Comparison of ENCODE assay signal across 8 mouse cellular contexts in genomic region chr9:108082988-108083431, GRCm38 (mm10). TPM values are rescaled to one million over a fixed set of nuclear protein-coding genes. Genes with fewer than 3 reads are reported as not detected.
DNase-seq lines count a peak whose midpoint lies in the region; ATAC-seq and TF ChIP-seq lines count a peak whose summit lies in the region.

Gene Rnf123 (minus strand): TSS chr9:108083346.

- ATAC-seq in kidney, embryonic 16.5 days (ENCODE audit: low FRiP score, low TSS enrichment): no peak
- ATAC-seq in hindbrain, embryonic 16.5 days: no peak
- ATAC-seq in liver, embryonic 15.5 days (ENCODE audit: insufficient read depth): peak; percentile 10
- no peak for ATAC-seq in stomach, postnatal 0 days (ENCODE audit: low FRiP score, low TSS enrichment)

- no peak for TF ChIP-seq CTCF in stomach, postnatal 0 days (IDR thresholded peaks at IDR 0.05; ENCODE audit: low read depth)

- no peak within 1 kb of the TSS for H3K27ac ChIP-seq in kidney, embryonic 16.5 days (ENCODE audit: low read length)
- no peak within 1 kb of the TSS for H3K27ac ChIP-seq in hindbrain, embryonic 16.5 days (ENCODE audit: low read depth, low read length)
- H3K27ac ChIP-seq in liver, embryonic 15.5 days (replicated peaks): peak within 1 kb of the TSS; percentile 99
- no peak within 1 kb of the TSS for H3K27ac ChIP-seq in stomach, postnatal 0 days (replicated peaks)

- 31% methylated on average over 12 of the region's 12 CpGs for WGBS in kidney, embryonic 16.5 days
- 36% methylated on average over 12 of the region's 12 CpGs for WGBS in hindbrain, embryonic 16.5 days
- 13% methylated on average over 12 of the region's 12 CpGs for WGBS in liver, embryonic 15.5 days (ENCODE audit: insufficient replicate concordance)
- 39% methylated on average over 12 of the region's 12 CpGs for WGBS in stomach, postnatal 0 days

- H3K4me2 ChIP-seq in kidney, embryonic 16.5 days (replicated peaks; ENCODE audit: low read depth, low read length): peak within 1 kb of the TSS; percentile 47
- peak within 1 kb of the TSS; percentile 48 for H3K4me2 ChIP-seq in hindbrain, embryonic 16.5 days (ENCODE audit: low read length)
- H3K4me2 ChIP-seq in liver, embryonic 15.5 days: peak within 1 kb of the TSS; percentile 85
- peak within 1 kb of the TSS; percentile 8; the same call in 1 of the 2 replicates for H3K4me2 ChIP-seq in stomach, postnatal 0 days (replicated peaks; ENCODE audit: low read depth)

- H3K9ac ChIP-seq in kidney, embryonic 16.5 days (replicated peaks; ENCODE audit: low read length): peak within 1 kb of the TSS; percentile 49
- peak within 1 kb of the TSS; percentile 11; the same call in 1 of the 2 replicates for H3K9ac ChIP-seq in hindbrain, embryonic 16.5 days (ENCODE audit: low read depth, low read length)
- H3K9ac ChIP-seq in liver, embryonic 15.5 days: peak within 1 kb of the TSS; percentile 89
- peak within 1 kb of the TSS; percentile 13; the same call in 1 of the 2 replicates for H3K9ac ChIP-seq in stomach, postnatal 0 days (ENCODE audit: low read length)

- H3K36me3 ChIP-seq in kidney, embryonic 16.5 days (ENCODE audit: insufficient read depth, low read length): peaks cover 30% of the 10 kb centered on the region
- peaks cover 14% of the 10 kb centered on the region; the same call in 1 of the 2 replicates for H3K36me3 ChIP-seq in hindbrain, embryonic 16.5 days (ENCODE audit: control insufficient read depth, insufficient read depth, low read length)
- peaks cover 66% of the 10 kb centered on the region for H3K36me3 ChIP-seq in liver, embryonic 15.5 days (replicated peaks)
- H3K36me3 ChIP-seq in stomach, postnatal 0 days (ENCODE audit: control insufficient read depth, insufficient read depth, low read length): peaks cover 21% of the 10 kb centered on the region

- peak within 1 kb of the TSS; percentile 23 for H3K4me3 ChIP-seq in kidney, embryonic 16.5 days (ENCODE audit: low read length)
- H3K4me3 ChIP-seq in hindbrain, embryonic 16.5 days (ENCODE audit: low read length): peak within 1 kb of the TSS; percentile 21
- H3K4me3 ChIP-seq in liver, embryonic 15.5 days (replicated peaks): peak within 1 kb of the TSS; percentile 44
- no peak within 1 kb of the TSS for H3K4me3 ChIP-seq in stomach, postnatal 0 days (ENCODE audit: low read depth, low read length)

- no peaks in the 10 kb centered on the region for H3K9me3 ChIP-seq in kidney, embryonic 16.5 days (ENCODE audit: low read length)
- H3K9me3 ChIP-seq in hindbrain, embryonic 16.5 days (ENCODE audit: control insufficient read depth, low read length): no peaks in the 10 kb centered on the region
- no peaks in the 10 kb centered on the region for H3K9me3 ChIP-seq in liver, embryonic 15.5 days (replicated peaks)
- no peaks in the 10 kb centered on the region for H3K9me3 ChIP-seq in stomach, postnatal 0 days (ENCODE audit: control insufficient read depth, low read length)

- TF ChIP-seq EP300 in stomach, postnatal 0 days (optimal IDR thresholded peaks at IDR 0.05): no peak

- no peak for DNase-seq in kidney, adult 9 months
- no peak for DNase-seq in adrenal gland, adult 8-10 months
- DNase-seq in gastrocnemius, adult 18-20 months (ENCODE audit: low spot score): no peak
- DNase-seq in stomach, postnatal 0 days (ENCODE audit: low spot score): no peak
- no peak for DNase-seq in frontal cortex, postnatal 36 days (ENCODE audit: low spot score in 2 of 2)

- H3K4me1 ChIP-seq in kidney, embryonic 16.5 days (ENCODE audit: insufficient read depth, low read length): peaks cover 14% of the 10 kb centered on the region
- H3K4me1 ChIP-seq in hindbrain, embryonic 16.5 days (ENCODE audit: control insufficient read depth, insufficient read depth, low read depth, low read length): peaks cover 17% of the 10 kb centered on the region
- peaks cover 91% of the 10 kb centered on the region for H3K4me1 ChIP-seq in liver, embryonic 15.5 days (replicated peaks)
- H3K4me1 ChIP-seq in stomach, postnatal 0 days (replicated peaks; ENCODE audit: control insufficient read depth, insufficient read depth): no peaks in the 10 kb centered on the region; the same call in 1 of the 2 replicates

- peaks cover 26% of the 10 kb centered on the region for H3K27me3 ChIP-seq in kidney, embryonic 16.5 days (ENCODE audit: insufficient read depth, low read length)
- H3K27me3 ChIP-seq in hindbrain, embryonic 16.5 days (replicated peaks; ENCODE audit: control insufficient read depth, insufficient read depth, low read length): peaks cover 19% of the 10 kb centered on the region
- peaks cover 3% of the 10 kb centered on the region; the same call in 1 of the 2 replicates for H3K27me3 ChIP-seq in liver, embryonic 15.5 days
- H3K27me3 ChIP-seq in stomach, postnatal 0 days (ENCODE audit: control insufficient read depth, insufficient read depth, low read length): no peaks in the 10 kb centered on the region

RNA-seq across cellular contexts. Expression of gene Rnf123, which starts in this region (rescaled TPM):
- 37.2 and 44.3 TPM in 2 replicates for polyA plus RNA-seq in kidney, embryonic 16.5 days (2015; fragmentation: Nextera tagmentation; extraction: Ambion mirVana)
- total RNA-seq in adrenal gland, adult 8-10 months (2022): 100 to 1,000 TPM in 1 of 4 experiments, 10 to 100 TPM in 3; 68.2 to 108 (median 86.5) TPM
- total RNA-seq in gastrocnemius, adult 18-20 months (2021): 100 to 1,000 TPM; 134 to 139 TPM
- polyA plus RNA-seq in hindbrain, embryonic 16.5 days (2015; fragmentation: Nextera tagmentation; extraction: Ambion mirVana): 47.6 and 53.9 TPM in 2 replicates
- polyA plus RNA-seq in liver, embryonic 15.5 days (2015; fragmentation: Nextera tagmentation; extraction: Ambion mirVana): 100 and 123 TPM in 2 replicates
- polyA plus RNA-seq in stomach, postnatal 0 days (2015; fragmentation: Nextera tagmentation; extraction: Ambion mirVana): 13.8 and 15.7 TPM in 2 replicates

Comparison
In these comparisons a context has a peak if more than half of its experiments do, and no peak if none do; other contexts are left out.
1. H3K4me2 ChIP-seq: peak in every context shown above with its lines; median percentile 85 in liver, embryonic 15.5 days; 48 in hindbrain, embryonic 16.5 days; 47 in kidney, embryonic 16.5 days; 8 in stomach, postnatal 0 days.
2. H3K9ac ChIP-seq: peak in every context shown above with its lines; median percentile 89 in liver, embryonic 15.5 days; 49 in kidney, embryonic 16.5 days; 13 in stomach, postnatal 0 days; 11 in hindbrain, embryonic 16.5 days.